Mouse (Mus musculus) embryonic stem cell, embryonic (primary cell): ENCODE measurements around the gene Plcg2.

ENCODE experiments used
- CTCF ChIA-PET, 4 experiments: fragments of 300-600 bp in 2 of 4; fragments of 350-600 bp in 2 of 4; sonication (Branson Sonifier 250); formaldehyde crosslinking; loops; one replicate each; lab custom pipeline; 2022; ENCODE audit warnings: inconsistent platforms in 2 of 4; lab: Charles Lee
- POLR2A ChIA-PET, 4 experiments: fragments of 300-600 bp in 2 of 4; fragments of 350-600 bp in 2 of 4; sonication (Branson Sonifier 250); formaldehyde crosslinking; loops; one replicate each; lab custom pipeline; 2022; ENCODE audit warnings: antibody characterized with exemption in 4 of 4, inconsistent platforms in 1 of 4; lab: Charles Lee

The Plcg2 gene

DNA sequence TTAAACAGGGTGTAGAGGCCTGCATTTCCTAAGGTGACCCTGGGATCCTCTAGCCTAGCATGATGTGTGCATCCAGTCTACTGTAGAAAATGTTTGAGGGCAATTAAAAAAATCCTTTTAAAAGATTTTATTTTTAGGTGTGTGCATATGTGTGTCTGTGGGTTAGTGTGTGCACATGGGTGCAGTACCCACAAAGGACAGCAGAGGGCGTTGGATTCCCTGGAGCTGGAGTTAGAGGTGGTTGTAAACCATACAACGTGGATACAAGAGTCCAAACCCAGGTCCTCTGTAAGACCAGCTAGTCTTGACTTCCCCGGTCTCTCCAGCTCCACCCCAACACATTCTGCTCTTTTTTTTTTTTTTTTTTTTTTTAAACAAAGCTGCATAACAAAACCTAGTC is 139.4 kb downstream of the Plcg2 start:
- ChIA-PET CTCF (interaction anchor here (0.5 to 2.2 kb wide), 16 partner anchors 9 to 1742 kb away, joined by 3 to 9 read pairs (median 4); no protein-coding TSS in a partner anchor), POLR2A (interaction anchor here in 1 of 4 experiments (1.0 to 1.1 kb wide), 2 partner anchors 10 to 11 kb away, joined by 3 to 5 read pairs; no protein-coding TSS in a partner anchor)

DNA sequence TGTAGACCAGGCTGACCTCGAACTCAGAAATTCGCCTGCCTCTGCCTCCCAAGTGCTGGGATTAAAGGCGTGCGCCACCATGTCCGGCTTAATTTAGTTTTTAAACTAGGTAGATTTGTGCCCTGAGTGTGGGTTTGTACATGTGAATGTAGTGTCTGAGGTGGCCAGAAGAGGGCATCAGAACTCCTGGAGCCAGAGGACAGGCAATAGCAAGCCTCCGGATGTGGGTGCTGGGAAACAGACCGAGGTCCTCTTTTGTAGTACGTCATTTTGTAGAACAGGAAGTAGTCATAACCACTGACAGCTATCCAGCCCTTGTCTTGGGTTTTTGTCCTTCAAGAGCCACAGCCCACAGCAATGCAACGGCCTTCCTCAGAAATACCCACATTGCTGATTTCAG is 141.5 kb downstream of the Plcg2 start:
- ChIA-PET POLR2A (no interaction called here), CTCF (interaction anchor here in 1 of 4 experiments (0.9 to 2.0 kb wide), 2 partner anchors 39 to 634 kb away, joined by 3 to 5 read pairs; no protein-coding TSS in a partner anchor)

DNA sequence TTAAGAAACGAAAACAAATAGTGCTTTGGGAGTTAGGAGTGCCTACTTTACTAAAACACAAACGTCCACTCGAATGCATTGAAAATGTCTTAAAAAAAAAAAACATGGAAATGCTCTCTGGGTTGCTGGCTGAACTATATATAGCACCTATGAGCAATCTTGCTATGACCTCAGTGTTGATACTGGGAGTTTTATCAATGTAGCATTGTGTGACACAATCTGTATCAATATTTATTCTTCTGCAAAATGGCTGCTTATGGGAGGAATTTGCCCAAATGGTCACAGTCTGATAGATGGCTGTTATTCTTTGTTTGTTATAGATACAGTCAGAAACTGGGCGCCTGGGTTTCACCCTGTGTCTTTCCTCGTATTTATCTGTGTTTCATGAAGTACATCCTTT is 147.4 kb downstream of the Plcg2 start:
- POLR2A ChIA-PET = interaction anchor here in 1 of 4 experiments (0.7 to 1.5 kb wide), 3 partner anchors 126 to 311 kb away, joined by 3 read pairs; partner anchors contain the start of gene Mphosph6
- CTCF ChIA-PET = interaction anchor here in 3 of 4 experiments (0.6 to 1.5 kb wide), 12 partner anchors 8 to 326 kb away, joined by 3 to 9 read pairs (median 4); no protein-coding TSS in a partner anchor

DNA sequence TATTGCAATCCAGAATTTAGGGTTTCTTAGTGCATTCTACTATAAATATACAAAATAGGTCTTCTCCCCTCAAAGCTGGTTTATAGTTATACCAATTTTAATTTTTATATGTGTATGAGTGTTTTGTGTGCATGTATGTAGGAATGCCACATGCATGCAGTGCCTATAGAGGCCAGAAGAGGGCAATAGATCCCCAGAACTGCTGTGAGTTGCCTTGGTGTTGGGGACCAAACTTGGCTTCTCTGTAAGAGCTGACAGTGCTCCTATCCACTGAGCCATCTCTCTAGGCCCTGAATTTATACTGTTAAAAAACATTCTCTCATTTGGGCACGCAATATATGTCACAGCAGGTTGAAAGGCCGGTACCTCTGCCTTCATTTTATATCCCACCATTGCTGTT is 147.9 kb downstream of the Plcg2 start:
- CTCF ChIA-PET = interaction anchor here (0.5 to 1.5 kb wide), 27 partner anchors 9 to 772 kb away, joined by 3 to 9 read pairs (median 4); no protein-coding TSS in a partner anchor

DNA sequence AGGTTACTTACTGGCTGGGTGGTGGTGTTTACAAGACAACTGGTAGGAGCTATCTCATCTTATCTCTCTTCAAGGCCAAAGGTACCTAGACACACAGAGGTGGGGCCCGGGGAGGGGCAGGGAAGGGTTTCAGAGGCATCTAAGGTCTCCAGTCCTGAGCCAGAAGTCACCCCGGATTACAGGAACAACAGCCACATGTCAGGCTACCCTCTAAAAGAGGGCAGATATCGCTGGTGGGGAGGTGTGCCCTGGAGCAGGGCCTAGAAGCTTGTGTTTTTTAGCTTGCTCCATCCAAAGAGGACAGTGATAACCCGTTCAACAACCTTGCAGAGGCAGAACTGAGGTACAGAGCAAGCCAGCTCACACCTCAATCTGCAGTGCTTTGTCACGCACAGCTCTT is 148.3 kb downstream of the Plcg2 start:
- POLR2A ChIA-PET = interaction anchor here in 2 of 4 experiments (0.8 to 1.5 kb wide), 6 partner anchors 20 to 155 kb away, joined by 3 to 7 read pairs (median 3); partner anchors contain the start of gene Mphosph6 (in 2 of the 2)

More for the DNA sequence above, 147.9 kb downstream of the Plcg2 start:
- POLR2A ChIA-PET = interaction anchor here in 2 of 4 experiments (0.8 to 1.5 kb wide), 6 partner anchors 20 to 156 kb away, joined by 3 to 7 read pairs (median 3); partner anchors contain the start of gene Mphosph6 (in 2 of the 2)

DNA sequence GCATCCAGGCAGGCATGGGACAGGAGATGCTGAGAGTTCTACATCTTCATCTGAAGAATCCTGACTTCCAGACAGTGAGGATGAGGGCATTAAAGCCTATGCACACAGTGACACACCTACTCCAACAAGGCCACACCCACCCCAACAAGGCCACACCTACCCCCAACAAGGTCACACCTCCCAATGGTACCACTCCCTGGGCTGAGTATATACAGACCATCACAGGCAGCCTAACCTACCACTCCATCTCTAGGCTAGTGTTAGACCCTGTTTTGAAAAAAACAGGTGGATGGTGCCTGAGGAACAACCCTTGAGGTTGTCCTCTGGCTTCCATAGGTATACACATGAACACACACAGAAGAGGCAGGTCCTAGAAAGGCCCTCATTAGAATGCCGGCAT is 154.2 kb downstream of the Plcg2 start:
- ChIA-PET POLR2A (no interaction called here), CTCF (interaction anchor here in 1 of 4 experiments (0.7 kb wide), 1 partner anchor 16 kb away, joined by 3 read pairs; no protein-coding TSS in a partner anchor)

More for the DNA sequence above, 148.3 kb downstream of the Plcg2 start:
- CTCF ChIA-PET = interaction anchor here (0.5 to 1.5 kb wide), 29 partner anchors 8 to 772 kb away, joined by 3 to 9 read pairs (median 4); no protein-coding TSS in a partner anchor

DNA sequence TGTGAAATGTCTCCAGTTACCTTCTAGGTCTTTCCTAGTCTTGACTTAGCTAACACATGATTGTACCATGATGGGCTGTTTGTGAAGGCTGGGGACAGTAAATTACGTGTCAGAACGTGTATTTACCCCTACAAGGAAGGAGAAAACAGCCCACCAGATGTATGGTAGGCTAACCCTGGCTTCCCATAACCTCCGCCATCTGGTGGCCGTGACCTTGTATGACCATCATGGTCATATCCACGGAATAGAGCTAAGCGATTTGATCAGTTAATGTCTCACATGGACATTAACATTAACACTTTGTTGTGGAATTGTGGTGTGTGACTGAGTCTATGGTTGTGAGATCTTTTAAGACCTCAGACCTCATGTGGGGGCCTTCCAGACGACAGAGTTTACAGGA is 160.9 kb downstream of the Plcg2 start:
- POLR2A ChIA-PET = no interaction called here

DNA sequence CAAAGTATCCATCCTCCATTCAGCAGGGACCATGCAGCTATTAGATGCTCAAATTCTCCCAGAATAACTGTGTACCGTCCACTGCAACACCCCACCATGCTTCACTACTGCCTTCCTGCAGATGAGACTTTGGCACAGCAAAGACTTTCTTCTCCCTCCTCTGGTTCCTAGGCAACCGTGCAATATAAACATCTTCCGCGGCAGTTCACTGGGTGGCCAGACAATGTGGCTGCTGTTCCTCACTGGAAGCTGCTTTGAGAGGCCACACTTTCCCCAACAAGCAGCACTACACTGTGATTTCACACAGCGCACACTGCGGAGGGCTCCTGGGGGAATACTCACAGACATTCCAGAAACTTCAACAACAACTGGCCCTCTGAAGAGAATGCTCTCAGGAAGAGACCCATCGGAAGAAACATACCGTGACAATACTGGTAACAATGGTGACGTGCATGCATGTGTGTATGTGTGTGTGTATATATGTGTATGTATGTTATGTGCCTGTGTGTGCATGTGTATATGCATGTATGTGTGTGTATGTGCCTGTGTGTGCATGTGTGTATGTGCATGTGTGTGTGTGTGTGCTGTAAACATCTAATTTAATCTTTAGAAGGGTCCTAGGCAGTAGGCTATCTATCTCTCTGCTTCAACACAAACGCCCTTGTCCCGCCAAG is 162.4 kb downstream of the Plcg2 start:
- POLR2A ChIA-PET = no interaction called here
- CTCF ChIA-PET = no interaction called here

More for the DNA sequence above, 160.9 kb downstream of the Plcg2 start:
- CTCF ChIA-PET = interaction anchor here in 3 of 4 experiments (0.6 to 1.0 kb wide), 6 partner anchors 12 to 1793 kb away, joined by 3 to 6 read pairs (median 4); no protein-coding TSS in a partner anchor

DNA sequence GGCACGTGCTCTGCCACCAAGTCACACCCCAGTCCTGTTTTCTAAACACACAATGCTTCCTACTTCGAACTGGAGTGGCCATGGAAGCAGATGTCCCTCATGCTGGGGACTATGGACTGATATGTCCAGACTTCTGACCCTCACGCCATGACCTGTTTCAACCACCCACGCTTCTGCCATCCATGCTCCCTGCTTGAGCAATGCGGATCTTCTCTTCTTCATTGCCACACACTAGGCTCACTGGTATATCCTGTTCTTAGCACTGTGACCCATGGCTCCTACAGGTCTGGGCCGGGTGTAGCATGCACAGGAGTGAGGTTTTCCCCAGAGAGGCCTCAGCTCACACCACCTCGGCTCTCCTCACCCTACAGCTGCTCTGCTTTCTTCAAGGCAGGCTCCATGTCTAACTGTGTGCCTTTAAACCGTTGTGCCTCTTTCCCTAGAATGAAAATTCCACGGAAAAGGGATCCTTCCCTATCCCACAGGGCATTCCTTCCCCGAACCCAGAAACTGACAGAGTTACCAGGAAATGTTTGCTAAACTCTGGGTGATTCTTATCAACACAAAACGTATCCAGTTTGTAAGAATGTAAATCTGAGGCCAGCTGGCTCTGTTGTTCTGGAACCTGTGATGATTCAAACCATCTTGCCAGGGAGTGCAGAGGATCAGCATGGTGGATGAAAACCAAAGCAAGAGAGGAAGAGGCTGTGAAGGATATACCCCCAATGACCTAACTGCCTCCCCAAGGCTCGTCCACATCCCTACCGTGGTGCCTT is 169.4 kb downstream of the Plcg2 start:
- POLR2A ChIA-PET = no interaction called here
- CTCF ChIA-PET = interaction anchor here in 1 of 4 experiments (0.6 kb wide), 1 partner anchor 25 kb away, joined by 3 read pairs; no protein-coding TSS in a partner anchor

DNA sequence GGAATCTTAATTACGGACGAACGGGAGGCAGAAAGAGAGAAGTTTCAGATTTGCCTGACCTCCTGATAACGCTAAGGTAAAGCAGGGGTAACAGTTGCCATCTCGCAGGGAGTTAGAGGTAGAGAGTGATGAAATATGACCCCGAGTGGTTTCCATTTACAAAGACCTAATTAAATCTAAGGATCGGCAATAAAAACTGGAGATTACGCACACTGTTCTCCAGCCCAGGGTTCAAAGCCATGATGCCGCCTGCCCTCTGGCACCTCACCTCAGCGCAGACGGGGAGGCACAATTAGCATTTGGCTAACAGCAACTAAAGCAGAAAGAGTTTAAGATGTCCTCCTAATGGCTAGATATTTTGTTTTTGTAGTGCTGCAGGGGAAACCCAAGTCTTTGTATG is 172.4 kb downstream of the Plcg2 start:
- POLR2A ChIA-PET = interaction anchor here in 2 of 4 experiments (0.6 to 1.0 kb wide), 4 partner anchors 11 to 190 kb away, joined by 3 to 5 read pairs (median 4); no protein-coding TSS in a partner anchor

DNA sequence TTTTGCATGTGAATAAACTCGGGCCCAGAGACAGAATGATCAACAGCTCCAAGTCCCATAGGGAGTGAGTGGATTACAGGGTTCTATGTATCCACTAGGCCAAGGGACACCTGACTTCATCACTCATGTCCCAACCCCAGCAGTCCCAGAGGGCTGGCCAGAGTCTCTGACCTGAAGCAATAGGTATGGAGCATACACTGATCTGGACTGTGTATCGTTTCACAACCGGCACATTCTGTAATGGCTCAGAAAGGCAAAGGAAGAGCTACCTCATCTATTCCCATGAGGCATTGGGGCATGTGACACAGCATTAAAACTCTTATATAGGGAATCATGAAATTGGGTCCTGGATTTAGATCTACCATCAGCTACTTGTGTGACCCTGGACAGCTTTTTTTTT is 174.5 kb downstream of the Plcg2 start:
- POLR2A ChIA-PET = interaction anchor here in 1 of 4 experiments (1.2 kb wide), 1 partner anchor 55 kb away, joined by 3 read pairs; no protein-coding TSS in a partner anchor
- CTCF ChIA-PET = no interaction called here

More for the DNA sequence above, 172.4 kb downstream of the Plcg2 start:
- CTCF ChIA-PET = no interaction called here

DNA sequence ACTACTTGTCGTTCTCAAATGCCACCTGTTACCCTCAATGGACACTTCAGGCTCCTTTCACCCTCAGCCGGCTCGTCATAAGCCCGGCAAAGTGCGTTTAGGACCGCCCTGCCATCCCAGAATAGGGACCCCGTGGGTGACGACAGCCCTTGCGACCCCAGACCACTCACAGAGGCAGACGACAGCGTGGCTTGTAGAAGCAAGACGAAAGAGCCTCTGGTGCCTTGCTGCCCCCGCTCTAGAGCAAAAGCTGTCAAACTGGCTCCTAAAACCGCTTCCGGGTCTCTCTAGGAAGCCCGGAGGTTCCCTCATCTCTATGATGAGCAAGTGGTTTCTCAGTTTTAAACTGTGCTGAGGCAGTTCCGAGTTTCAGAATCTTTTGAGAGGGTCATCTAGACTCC is 175.3 kb downstream of the Plcg2 start, which contains the start of gene Sdr42e1:
Gene Sdr42e1 (minus strand): TSS at position 260 of the 401 bp plus-strand sequence.
- ChIA-PET CTCF (interaction anchor here in 3 of 4 experiments (0.6 to 0.8 kb wide), 3 partner anchors 8 to 73 kb away, joined by 3 to 4 read pairs (median 4); no protein-coding TSS in a partner anchor), POLR2A (interaction anchor here in 1 of 4 experiments (0.9 to 1.2 kb wide), 2 partner anchors 47 to 54 kb away, joined by 3 read pairs; no protein-coding TSS in a partner anchor)

DNA sequence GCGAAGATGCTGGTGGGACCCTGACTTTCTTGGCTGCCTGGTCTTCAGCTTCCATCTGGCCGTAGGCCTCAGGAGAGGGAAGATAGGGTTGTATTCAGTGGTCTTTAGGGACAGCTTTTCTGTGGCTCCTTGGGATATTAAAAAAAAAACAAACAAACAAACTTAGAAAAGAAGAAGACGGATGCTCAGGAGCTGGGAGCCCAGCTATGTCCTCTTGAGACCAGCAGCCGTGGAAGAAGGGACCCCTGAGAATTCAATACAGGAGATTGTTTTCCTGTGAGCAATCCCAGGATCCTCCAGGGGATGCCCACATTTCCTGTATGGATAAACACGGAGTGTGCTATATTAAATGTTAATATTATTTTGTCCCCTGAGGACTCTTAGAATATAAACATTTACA is 177.1 kb downstream of the Plcg2 start:
- POLR2A ChIA-PET = no interaction called here
- CTCF ChIA-PET = no interaction called here

DNA sequence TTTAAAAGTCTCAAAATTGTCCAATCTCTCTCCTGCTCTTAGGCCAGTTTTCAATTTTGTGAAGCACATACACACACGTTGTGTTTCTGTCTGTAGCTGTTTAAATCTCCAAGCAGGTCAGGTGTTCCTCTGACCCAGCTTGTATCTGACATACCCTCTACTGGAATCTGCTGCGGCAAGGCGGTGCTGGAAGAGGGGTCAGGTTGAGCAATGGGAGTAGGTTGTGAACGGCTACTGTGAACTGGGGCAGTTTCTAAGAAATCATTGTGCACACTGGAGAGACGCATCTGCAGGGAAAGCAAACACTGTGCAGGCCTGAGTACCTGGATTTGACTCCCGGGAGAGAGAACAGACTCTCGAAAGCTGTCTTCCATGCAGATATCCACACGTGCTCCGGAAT is 178.4 kb downstream of the Plcg2 start:
- ChIA-PET CTCF (interaction anchor here in 1 of 4 experiments (0.5 kb wide), 1 partner anchor 415 kb away, joined by 4 read pairs; no protein-coding TSS in a partner anchor), POLR2A (no interaction called here)

DNA sequence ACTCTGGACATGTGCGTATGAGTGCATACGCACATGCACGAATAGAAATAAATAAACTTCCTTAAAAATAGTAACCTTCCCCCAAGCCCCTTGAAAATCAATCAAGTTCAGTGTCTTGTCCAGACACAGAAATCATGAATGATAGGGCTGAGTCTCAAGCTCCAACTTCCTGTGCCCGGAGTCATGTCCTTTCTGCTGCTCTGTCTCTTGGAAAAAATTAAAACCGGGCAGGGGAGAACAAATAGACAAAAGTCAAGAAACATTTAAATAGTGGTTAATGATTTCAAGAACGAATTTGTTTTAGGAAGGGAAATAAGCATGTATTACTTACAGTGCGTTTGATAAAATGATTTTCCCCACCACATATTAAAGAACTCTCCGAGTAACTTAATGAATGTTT is 178.9 kb downstream of the Plcg2 start:
- CTCF ChIA-PET = no interaction called here
- POLR2A ChIA-PET = no interaction called here

DNA sequence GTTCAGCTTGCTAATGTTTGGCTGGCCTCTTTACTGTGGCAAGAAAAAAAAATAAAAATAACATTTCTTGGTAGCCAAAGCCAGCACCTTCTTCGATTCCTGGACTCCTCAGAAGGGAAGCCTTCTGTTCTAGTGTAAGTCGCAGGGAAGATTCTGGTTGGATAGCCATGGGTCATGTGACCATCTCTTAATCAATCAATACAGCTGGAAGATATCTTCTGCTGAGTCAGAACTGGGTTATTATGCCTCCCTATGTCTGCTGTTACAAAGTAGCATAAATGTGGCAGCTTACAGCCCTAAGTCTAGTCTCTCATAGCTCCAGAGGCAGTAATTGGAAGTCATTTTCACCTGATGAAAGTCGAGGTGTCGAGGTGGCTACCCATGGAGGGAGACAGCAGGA is 180.6 kb downstream of the Plcg2 start:
- ChIA-PET POLR2A (no interaction called here), CTCF (no interaction called here)

DNA sequence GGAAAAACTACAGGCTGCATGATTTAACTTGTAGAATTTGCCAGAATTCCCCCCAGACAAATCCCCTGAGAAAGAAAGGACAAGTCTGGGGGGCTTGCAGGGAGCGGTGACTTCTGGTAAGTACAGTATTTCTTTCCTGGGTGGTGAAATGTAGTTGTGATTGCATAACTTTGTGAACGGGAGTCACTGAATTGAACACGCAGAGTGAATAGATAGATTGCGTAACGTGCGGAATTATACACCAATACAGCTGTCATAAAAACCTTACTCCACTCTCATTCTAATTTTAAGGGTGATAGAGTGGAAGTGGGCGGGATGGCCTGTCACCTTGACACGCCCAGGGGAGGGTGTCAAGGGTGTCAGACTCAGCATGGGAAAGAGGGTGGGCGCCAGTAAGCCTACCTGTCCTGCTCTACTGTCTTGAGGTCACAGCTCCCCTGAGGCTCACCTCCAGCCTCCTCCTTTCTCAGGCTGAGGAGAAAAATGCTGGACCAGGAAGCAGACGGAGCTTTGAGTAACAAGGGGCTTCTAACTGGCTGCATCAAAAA is 185.9 kb downstream of the Plcg2 start:
- ChIA-PET POLR2A (interaction anchor here in 2 of 4 experiments (0.5 kb wide), 2 partner anchors 465 to 690 kb away, joined by 3 read pairs; no protein-coding TSS in a partner anchor), CTCF (interaction anchor here in 2 of 4 experiments (0.6 to 1.3 kb wide), 2 partner anchors 10 to 1551 kb away, joined by 3 to 5 read pairs; no protein-coding TSS in a partner anchor)

DNA sequence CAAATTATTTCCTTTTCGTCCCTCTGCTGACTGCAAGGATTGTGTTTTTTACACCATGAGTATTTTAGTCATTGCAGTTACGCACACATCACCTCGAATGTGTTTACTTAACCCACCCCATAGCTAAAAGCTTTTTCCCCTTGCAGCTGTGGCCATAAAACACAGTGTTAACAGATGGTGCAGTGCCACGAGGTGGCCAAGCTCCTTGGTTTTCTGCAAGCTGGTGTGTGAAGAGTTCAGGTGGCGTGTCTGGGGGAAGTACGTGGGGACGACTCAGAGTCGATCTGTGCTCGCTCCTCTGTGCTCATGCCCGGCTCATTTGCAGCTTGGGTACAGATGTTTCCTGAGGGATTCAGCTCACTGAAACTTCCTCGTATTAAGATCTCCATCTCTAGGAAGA is 186.4 kb downstream of the Plcg2 start:
- ChIA-PET CTCF (interaction anchor here in 2 of 4 experiments (0.6 to 1.3 kb wide), 3 partner anchors 9 to 1550 kb away, joined by 3 to 13 read pairs (median 5); no protein-coding TSS in a partner anchor), POLR2A (interaction anchor here in 1 of 4 experiments (0.5 kb wide), 1 partner anchor 466 kb away, joined by 3 read pairs; no protein-coding TSS in a partner anchor)
